Mouse (Mus musculus) MEL (cell line): Measurements from ENCODE around the gene Gmppb.

ENCODE experiments used
- CTCF ChIP-seq, 3 experiments: IDR thresholded peaks in 2 of 3; conservative IDR thresholded peaks in 1 of 3; 2 replicates each; pipeline ENCODE4 v1.5.1; 2011 to 2012; ENCODE audit warnings: low read length in 3 of 3, low read depth in 2 of 3, mild to moderate bottlenecking in 2 of 3, improper control_type of control experiment in 1 of 3, inconsistent platforms in 1 of 3, mixed read lengths in 1 of 3, moderate library complexity in 1 of 3; ENCODE audit not compliant: control insufficient read depth in 1 of 3, insufficient read depth in 1 of 3, poor library complexity in 1 of 3, severe bottlenecking in 1 of 3
- EP300 ChIP-seq, 2 experiments: IDR thresholded peaks; 2 replicates each; pipeline ENCODE4 v1.6.1; 2011; ENCODE audit warnings: improper control_type of control experiment in 2 of 2, low read length in 2 of 2, low read depth in 1 of 2, mild to moderate bottlenecking in 1 of 2
- HCFC1 ChIP-seq: IDR thresholded peaks from 2 replicates; pipeline ENCODE4 v1.6.1; 2012; ENCODE audit warnings: low read depth, mild to moderate bottlenecking, inconsistent platforms, low read length, improper control_type of control experiment, moderate library complexity
- POLR2A ChIP-seq, 2 experiments: IDR thresholded peaks; 2 replicates each; pipeline ENCODE4 v1.6.1; 2011 to 2012; ENCODE audit warnings: low read length in 2 of 2, mild to moderate bottlenecking in 2 of 2, control low read depth in 1 of 2, improper control_type of control experiment in 1 of 2, low read depth in 1 of 2, moderate library complexity in 1 of 2; ENCODE audit not compliant: control insufficient read depth in 1 of 2, insufficient read depth in 1 of 2, poor library complexity in 1 of 2
- ZC3H11A ChIP-seq: IDR thresholded peaks from 2 replicates; pipeline ENCODE4 v1.6.1; 2012; ENCODE audit warnings: low read depth, mild to moderate bottlenecking, inconsistent platforms, low read length, improper control_type of control experiment

- TF ChIP-seq CTCF (IDR thresholded peaks at IDR 0.05 in 2 of 3, conservative IDR thresholded peaks at IDR 0.05 in 1 of 3; ENCODE audit: control insufficient read depth in 1 of 3, insufficient read depth in 1 of 3, low read depth in 2 of 3, low read length in 3 of 3, poor library complexity in 1 of 3, severe bottlenecking in 1 of 3) = peak in 2 of 3 experiments; percentile 4 to 5; a peak in 1 of 6 replicates
- no peak for TF ChIP-seq HCFC1
- peak in 1 of 2 experiments; percentile 28; a peak in 1 of 4 replicates for TF ChIP-seq POLR2A (IDR thresholded peaks at IDR 0.05; ENCODE audit: control insufficient read depth in 1 of 2, insufficient read depth in 1 of 2, low read depth in 1 of 2, low read length in 2 of 2, poor library complexity in 1 of 2)
- no peak for TF ChIP-seq ZC3H11A
- TF ChIP-seq EP300 (IDR thresholded peaks at IDR 0.05; ENCODE audit: low read depth in 1 of 2, low read length in 2 of 2) = peak; percentile 41 to 46; a peak in 2 of 4 replicates
Observed at GRCm38 (mm10) chr9:108047601-108048565, 1.2 kb upstream of the Gmppb start.
